Mouse (Mus musculus) ES-Bruce4 (cell line): ENCODE measurements around the gene Nap1l5.

ENCODE experiments used
- CTCF ChIP-seq: IDR thresholded peaks from one replicate; pipeline ENCODE4 v1.8.1; 2011; ENCODE audit warnings: low read depth, low read length
- EP300 ChIP-seq: IDR thresholded peaks from 2 replicates; pipeline ENCODE4 v1.6.1; 2011; ENCODE audit warnings: low read depth, low read length; ENCODE audit not compliant: insufficient read depth
- POLR2A ChIP-seq: IDR thresholded peaks from one replicate; pipeline ENCODE4 v1.8.1; 2011; ENCODE audit warnings: low read length; ENCODE audit not compliant: insufficient read depth

DNA sequence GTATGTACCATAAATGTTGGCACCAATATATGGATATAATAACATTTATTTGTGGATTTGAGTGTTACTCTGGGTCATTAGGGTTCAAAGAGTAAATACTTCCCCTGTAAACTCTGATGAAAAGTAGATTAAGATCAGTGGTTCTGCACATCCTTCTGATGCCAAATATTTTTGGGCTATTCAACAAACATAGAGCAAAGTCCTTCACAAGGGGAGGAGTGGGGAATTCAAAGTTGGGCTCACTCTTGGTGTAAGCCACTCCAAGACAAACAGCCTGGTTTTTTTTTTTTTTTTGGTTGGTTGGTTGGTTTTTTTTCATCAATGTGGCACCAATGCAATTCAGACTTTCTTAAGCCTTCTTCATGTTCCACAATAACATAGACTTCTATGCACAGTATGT lies 30.9 kb upstream of the Nap1l5 start:
- TF ChIP-seq EP300 (no peak), CTCF (no peak), POLR2A (no peak)
